Mouse (Mus musculus) midbrain, embryonic 15.5 days (tissue): ENCODE measurements around the gene Jak1. TPM values are rescaled to one million over a fixed set of nuclear protein-coding genes. Genes with fewer than 3 reads are reported as not detected.

Experiments used
- ATAC-seq: fragments of 200-750 bp; cut with Nextera tagmentation; replicated peaks from 2 replicates; pipeline ENCODE4 v1.8.0; 2017; ENCODE audit warnings: moderate TSS enrichment
- H3K27ac ChIP-seq: fragments of 300-500 bp; sonication (generic); 2 replicates; pipeline ENCODE4 v1.5.1; 2015; ENCODE audit warnings: mild to moderate bottlenecking, inconsistent platforms
- H3K27me3 ChIP-seq: fragments of 300-500 bp; sonication (generic); replicated peaks from 2 replicates; pipeline ENCODE4 v1.6.1; 2015; ENCODE audit warnings: inconsistent platforms
- H3K36me3 ChIP-seq: fragments of 300-500 bp; sonication (generic); replicated peaks from 2 replicates; pipeline ENCODE4 v1.6.1; 2015; ENCODE audit warnings: inconsistent platforms
- H3K4me1 ChIP-seq: fragments of 300-500 bp; sonication (generic); 2 replicates; pipeline ENCODE4 v1.6.1; 2015; ENCODE audit warnings: inconsistent platforms
- H3K4me2 ChIP-seq: fragments of 300-500 bp; sonication (generic); 2 replicates; pipeline ENCODE4 v1.6.1; 2015; ENCODE audit warnings: inconsistent platforms, mild to moderate bottlenecking, moderate library complexity
- H3K4me3 ChIP-seq: fragments of 300-500 bp; sonication (generic); 2 replicates; pipeline ENCODE4 v1.5.1; 2015; ENCODE audit warnings: mild to moderate bottlenecking, inconsistent platforms
- H3K9ac ChIP-seq: fragments of 300-500 bp; sonication (generic); 2 replicates; pipeline ENCODE4 v1.6.1; 2015; ENCODE audit warnings: mild to moderate bottlenecking, inconsistent platforms
- H3K9me3 ChIP-seq: fragments of 300-500 bp; sonication (generic); 2 replicates; pipeline ENCODE4 v1.6.1; 2016; ENCODE audit warnings: inconsistent platforms
- WGBS: fragments of 180-500 bp; shearing (Covaris S2); methylation state at CpG from one replicate; pipeline ENCODE4 v1.1.7; 2015; ENCODE audit warnings: mixed read lengths; 5-methylcytosine and 5-hydroxymethylcytosine counted together
- polyA plus RNA-seq: library from polyadenylated mRNA; unstranded; fragments of >200 nt; fragmentation: Nextera tagmentation; extraction: Ambion mirVana; gene quantifications from 2 replicates; pipeline ENCODE4 v1.2.1, GENCODE M21; 2015

Jak1 gene
- polyA plus RNA-seq = 71.5 and 73.0 TPM in 2 replicates

DNA sequence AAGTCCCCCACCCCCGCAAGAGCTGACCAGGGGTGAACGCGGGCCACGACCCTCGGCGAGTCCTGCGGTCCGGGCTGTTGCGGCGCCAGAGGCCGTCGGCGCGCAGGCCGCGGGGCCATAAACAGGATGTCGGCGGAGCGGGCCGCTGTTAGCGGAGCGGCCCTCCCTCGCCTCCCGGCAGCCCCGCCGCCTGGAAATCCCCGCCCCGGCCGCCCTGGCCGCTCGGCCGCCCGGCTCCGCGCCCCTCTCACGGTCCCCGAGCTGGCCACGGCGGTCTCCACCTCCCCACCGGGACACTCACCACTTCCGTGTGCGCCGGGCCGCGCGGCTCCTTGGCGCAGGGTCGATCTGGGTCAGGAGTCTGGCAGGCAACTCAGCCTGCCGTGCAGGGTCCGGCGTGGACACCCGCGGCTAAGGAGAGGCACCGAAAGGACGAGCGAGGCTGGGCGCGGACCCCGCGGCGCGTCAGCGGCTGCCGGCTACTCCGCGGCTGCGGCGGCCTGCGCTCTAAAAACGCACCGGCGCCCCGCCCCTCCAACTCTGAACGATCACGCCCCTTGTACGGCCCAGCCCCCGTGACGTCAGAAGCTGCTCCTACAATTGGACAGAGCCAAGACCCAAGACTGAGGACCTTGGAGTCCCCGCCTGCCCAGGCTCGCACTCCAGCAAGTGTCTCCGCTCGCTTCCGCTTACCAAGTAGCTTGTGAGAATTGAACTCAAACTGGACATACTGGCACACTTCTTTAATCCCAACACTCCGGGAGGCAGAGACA lies at the start of gene Jak1:
Jak1 (minus strand) TSS at position 542 of the 773 bp plus-strand sequence.
- peaks cover 10% of the 10 kb centered on the region for H3K4me1 ChIP-seq
- no peaks in the 10 kb centered on the region for H3K27me3 ChIP-seq
- 1% methylated on average over 82 of the region's 84 CpGs for WGBS
- peak within 1 kb of the TSS; percentile 79 for H3K27ac ChIP-seq
- H3K4me3 ChIP-seq = peak within 1 kb of the TSS; percentile 98
- peak within 1 kb of the TSS; percentile 92 for H3K9ac ChIP-seq
- H3K4me2 ChIP-seq = peak within 1 kb of the TSS; percentile 66
- peak; percentile 99 for ATAC-seq
- H3K36me3 ChIP-seq = no peaks in the 10 kb centered on the region
- H3K9me3 ChIP-seq = no peaks in the 10 kb centered on the region

DNA sequence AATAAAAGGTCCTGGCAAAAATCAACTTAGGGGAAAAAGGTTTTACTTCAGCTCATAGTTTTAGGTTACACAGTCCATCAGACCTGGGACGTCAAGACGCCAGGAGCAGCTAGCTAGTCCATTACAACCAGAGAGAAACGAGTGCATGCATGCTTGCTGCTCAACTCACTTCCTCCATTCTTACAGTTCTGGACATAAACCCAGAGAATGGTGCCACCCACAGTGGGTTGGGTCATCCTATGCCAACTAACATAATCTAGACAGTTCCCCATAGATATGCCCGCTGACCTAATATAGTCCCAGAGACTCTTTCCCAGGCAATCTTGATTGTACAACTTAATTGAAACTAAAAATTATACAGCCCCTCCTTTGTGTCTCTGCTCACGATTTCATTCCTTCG lies 47.0 kb upstream of the Jak1 start:
- Histone ChIP-seq H3K4me3 (no peak overlapping the region), H3K9me3 (no peaks in the 10 kb centered on the region), H3K27ac (no peak overlapping the region), H3K9ac (no peak overlapping the region), H3K27me3 (no peaks in the 10 kb centered on the region), H3K4me1 (no peaks in the 10 kb centered on the region), H3K4me2 (no peak overlapping the region), H3K36me3 (no peaks in the 10 kb centered on the region)
- WGBS = 85% methylated on average over 6 of the region's 6 CpGs
- ATAC-seq = no peak

DNA sequence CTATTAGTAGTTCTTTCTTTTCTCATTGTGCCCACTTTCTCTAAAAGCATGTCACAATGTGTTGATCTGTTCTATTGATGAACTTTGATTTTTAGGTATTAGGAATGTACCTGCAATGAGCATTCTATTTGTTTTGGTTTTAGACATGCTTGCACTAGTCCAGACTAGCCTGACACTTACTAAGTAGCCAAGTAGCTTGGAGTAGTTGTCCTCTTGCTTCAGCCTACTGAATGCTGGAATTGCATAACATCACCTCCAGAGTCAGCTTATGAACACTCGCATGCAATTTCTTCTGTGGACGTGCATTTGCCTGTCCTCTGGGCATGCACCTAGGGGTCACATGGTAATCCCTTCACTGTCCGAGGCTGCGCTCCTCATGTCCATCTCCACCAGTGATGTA lies 43.1 kb upstream of the Jak1 start:
- H3K4me2 ChIP-seq = no peak overlapping the region
- no peaks in the 10 kb centered on the region for H3K4me1 ChIP-seq
- H3K36me3 ChIP-seq = no peaks in the 10 kb centered on the region
- H3K27ac ChIP-seq = no peak overlapping the region
- H3K9me3 ChIP-seq = no peaks in the 10 kb centered on the region
- H3K27me3 ChIP-seq = no peaks in the 10 kb centered on the region
- no peak for ATAC-seq
- H3K4me3 ChIP-seq = no peak overlapping the region
- H3K9ac ChIP-seq = no peak overlapping the region
- 87% methylated on average over 4 of the region's 4 CpGs for WGBS

DNA sequence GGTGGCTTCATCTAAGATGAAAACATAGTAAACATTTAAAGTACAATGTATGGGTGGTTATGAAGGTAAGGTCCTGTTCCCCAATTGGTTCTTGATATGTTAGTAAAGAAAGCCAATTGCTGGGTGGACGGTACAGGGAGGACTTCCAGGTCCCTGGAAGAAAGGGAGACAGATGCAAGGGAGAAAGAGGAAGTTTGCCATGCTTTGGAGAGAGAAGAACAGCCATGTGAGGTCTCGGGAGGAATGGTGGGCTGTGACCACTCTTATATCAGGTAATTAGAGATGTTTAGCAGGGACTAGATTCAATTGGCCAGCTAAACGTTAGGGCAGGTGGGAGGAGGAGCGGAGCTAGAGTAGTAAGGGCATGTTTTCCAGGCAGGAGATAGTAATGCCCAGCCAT lies 42.2 kb upstream of the Jak1 start:
- 79% methylated on average over 4 of the region's 4 CpGs for WGBS
- no peak overlapping the region for H3K9ac ChIP-seq
- H3K27me3 ChIP-seq = no peaks in the 10 kb centered on the region
- ATAC-seq = no peak
- H3K4me2 ChIP-seq = no peak overlapping the region
- no peak overlapping the region for H3K27ac ChIP-seq
- H3K4me3 ChIP-seq = no peak overlapping the region
- no peaks in the 10 kb centered on the region for H3K9me3 ChIP-seq
- no peaks in the 10 kb centered on the region for H3K36me3 ChIP-seq
- no peaks in the 10 kb centered on the region for H3K4me1 ChIP-seq

DNA sequence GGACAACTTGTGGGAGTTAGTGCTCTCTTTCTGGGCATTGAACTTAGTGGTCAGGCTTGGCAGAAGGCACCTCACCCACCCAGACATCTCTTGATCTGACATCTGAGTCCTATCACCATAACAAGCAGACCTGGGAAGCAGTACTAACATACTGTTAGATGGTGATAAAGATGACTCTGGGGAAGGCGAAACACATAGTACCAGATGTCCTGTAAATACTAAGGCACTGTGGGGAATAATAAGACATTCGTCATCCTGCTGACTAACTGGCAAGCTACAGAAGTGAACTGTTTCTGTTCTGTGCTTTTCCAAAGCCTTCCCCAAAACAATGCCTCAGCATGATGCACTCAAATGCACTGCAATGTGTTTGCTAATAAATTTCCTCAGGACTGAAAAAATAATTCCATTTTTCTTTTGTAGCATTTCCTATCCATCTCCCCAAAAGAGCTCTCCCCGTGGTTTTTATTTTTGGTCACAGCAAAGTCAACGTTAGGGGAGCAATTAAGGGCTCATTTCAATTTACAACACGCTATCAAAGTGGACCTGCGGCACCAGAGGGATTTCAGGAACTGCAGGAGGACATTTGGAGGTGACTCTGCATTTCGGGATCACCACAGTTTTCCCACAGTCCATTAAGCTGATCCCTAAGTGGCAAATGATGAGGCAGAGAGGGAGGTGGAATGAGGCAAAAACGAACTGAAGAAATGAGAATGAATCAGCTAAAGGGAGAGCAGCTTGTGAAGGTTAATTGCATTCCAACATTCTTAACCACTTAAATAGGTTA lies 41.2 kb upstream of the Jak1 start:
- 40% methylated on average over 8 of the region's 8 CpGs for WGBS

DNA sequence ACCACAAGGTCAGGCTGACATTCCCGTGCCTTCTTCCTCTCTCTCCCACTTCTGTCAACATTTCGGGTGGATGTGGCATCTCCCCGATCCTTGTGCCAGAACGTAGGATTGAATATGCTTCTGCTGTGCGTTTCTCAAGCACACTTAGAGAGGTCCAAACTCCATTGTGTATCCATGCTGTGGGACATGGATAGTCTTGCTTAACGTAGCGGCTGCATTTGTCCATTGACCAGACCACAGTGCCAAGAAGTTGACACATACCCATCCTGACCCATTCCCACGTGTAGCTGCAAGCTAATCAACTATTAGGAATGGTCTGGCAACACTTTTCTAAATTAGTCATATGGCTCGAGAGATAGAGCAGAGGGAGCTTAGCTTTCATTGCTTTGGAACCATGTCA lies 40.0 kb upstream of the Jak1 start:
- Histone ChIP-seq H3K4me2 (no peak overlapping the region), H3K9ac (no peak overlapping the region), H3K4me1 (no peaks in the 10 kb centered on the region), H3K9me3 (no peaks in the 10 kb centered on the region), H3K27me3 (no peaks in the 10 kb centered on the region), H3K27ac (no peak overlapping the region), H3K36me3 (no peaks in the 10 kb centered on the region), H3K4me3 (no peak overlapping the region)
- WGBS = 92% methylated on average over 9 of the region's 9 CpGs
- no peak for ATAC-seq

More for the DNA sequence above, 41.2 kb upstream of the Jak1 start:
- Histone ChIP-seq H3K27ac (no peak overlapping the region), H3K9ac (no peak overlapping the region), H3K27me3 (no peaks in the 10 kb centered on the region), H3K9me3 (no peaks in the 10 kb centered on the region), H3K4me1 (no peaks in the 10 kb centered on the region), H3K4me2 (no peak overlapping the region), H3K36me3 (no peaks in the 10 kb centered on the region), H3K4me3 (no peak overlapping the region)
- no peak for ATAC-seq

DNA sequence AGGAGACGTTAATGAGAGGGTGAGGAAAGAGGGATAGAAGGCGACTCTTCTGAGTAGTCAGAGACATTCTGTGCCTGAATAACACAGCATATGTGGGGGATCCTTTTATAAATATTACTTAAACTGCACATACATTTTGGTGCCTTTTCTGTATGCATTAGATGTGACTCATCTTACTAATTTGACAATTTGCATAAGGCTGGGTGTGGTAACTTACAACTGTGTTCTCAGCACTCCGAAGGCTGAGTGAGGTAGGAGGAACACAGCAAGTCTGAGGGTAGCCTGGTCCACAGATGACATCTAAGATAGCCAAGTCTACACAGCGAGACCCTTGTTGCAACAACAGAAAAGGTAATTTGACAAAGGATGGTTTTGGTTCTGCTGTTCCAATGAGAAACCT lies 39.0 kb upstream of the Jak1 start:
- Histone ChIP-seq H3K36me3 (no peaks in the 10 kb centered on the region), H3K27ac (no peak overlapping the region), H3K9me3 (no peaks in the 10 kb centered on the region), H3K27me3 (no peaks in the 10 kb centered on the region), H3K4me3 (no peak overlapping the region), H3K4me1 (no peaks in the 10 kb centered on the region), H3K9ac (no peak overlapping the region), H3K4me2 (no peak overlapping the region)
- 93% methylated on average over 4 of the region's 4 CpGs for WGBS
- no peak for ATAC-seq

DNA sequence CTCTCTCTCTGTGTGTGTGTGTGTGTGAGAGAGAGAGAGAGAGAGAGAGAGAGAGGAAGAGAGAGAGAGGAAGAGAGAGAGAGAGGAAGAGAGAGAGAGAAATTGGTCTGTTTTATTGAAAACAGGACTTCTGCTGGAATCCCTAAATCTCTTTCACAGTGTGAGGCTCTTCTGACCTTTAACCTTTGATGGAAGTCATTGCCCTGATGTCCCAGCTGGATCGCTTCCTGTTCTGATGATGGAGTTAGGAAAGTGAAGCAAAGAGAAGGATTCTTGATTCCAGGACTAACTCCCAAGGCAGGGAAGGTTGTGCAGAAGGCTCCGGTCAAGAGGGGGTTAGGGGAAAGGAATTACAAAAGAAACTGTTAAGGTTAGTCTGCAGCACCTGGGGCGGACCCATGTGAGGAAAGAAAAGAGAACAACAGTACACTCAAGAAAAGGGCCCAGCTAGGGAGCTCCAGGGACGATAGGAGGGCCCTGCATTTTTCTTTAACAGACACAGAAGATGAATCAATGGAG lies 35.4 kb upstream of the Jak1 start:
- Histone ChIP-seq H3K4me2 (no peak overlapping the region), H3K4me1 (no peaks in the 10 kb centered on the region), H3K9ac (no peak overlapping the region), H3K27me3 (peaks cover 4% of the 10 kb centered on the region; the same call in 1 of the 2 replicates), H3K9me3 (no peaks in the 10 kb centered on the region), H3K27ac (no peak overlapping the region), H3K4me3 (no peak overlapping the region), H3K36me3 (no peaks in the 10 kb centered on the region)
- ATAC-seq = no peak
- 57% methylated on average over 4 of the region's 4 CpGs for WGBS

DNA sequence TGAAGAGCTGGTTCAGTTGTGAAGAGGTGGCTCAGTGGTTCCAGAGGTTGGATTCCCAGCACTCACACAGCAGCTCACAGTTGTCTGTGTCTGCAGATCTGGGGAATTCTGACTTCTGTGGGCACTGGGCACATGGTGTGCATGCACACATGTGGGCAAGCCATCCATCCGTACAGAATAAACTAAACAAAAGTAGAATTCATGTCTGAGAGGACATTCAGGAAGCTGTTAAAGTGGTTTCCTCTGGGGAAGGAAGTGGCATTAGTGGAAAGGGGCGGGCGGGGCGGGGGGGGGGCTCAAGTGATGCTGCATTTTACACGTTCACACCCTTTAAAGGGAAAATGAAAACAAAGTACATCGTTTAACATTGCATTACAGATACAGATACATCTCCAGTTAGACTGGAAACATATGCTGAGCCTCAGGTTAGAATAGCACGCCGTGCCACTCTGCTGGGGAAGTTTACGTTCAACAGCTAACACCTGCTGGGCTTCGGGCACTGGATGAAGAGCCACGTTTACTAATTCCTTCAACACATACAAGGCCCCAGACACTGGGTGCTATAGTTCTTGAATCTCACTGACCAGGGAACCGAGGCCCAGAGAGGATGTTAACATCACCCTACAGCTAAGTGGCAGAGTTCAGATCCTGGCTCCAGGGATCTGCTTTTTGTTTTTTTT lies 33.4 kb upstream of the Jak1 start:
- Histone ChIP-seq H3K27me3 (peaks cover 13% of the 10 kb centered on the region; the same call in 1 of the 2 replicates), H3K9ac (no peak overlapping the region), H3K9me3 (no peaks in the 10 kb centered on the region), H3K27ac (no peak overlapping the region), H3K4me2 (no peak overlapping the region), H3K4me1 (no peaks in the 10 kb centered on the region), H3K4me3 (no peak overlapping the region), H3K36me3 (no peaks in the 10 kb centered on the region)
- ATAC-seq = no peak
- WGBS = 86% methylated on average over 12 of the region's 12 CpGs

DNA sequence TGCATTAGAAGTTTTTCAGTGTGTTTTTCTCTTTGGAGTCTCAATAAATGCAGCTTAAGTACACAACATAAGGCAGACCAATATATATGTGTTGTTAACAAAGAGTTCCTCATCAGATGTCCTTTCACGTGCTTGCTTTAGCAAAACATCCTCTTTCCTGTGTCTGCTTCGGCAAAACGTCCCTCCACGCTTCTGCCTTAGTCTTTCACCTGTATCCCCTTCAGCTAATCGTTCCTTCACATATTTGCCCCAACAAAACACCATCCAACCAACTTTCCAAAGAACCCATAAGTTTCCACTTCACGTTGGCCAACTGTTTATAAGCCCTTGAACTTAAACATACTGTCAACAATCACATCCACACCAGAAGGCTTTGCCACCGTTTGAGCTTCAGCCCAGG lies 31.8 kb upstream of the Jak1 start:
- Histone ChIP-seq H3K9ac (no peak overlapping the region), H3K36me3 (no peaks in the 10 kb centered on the region), H3K27me3 (peaks cover 23% of the 10 kb centered on the region), H3K9me3 (no peaks in the 10 kb centered on the region), H3K4me2 (no peak overlapping the region), H3K4me1 (peaks cover 14% of the 10 kb centered on the region), H3K4me3 (no peak overlapping the region), H3K27ac (no peak overlapping the region)
- no peak for ATAC-seq
- 83% methylated on average over 7 of the region's 7 CpGs for WGBS

DNA sequence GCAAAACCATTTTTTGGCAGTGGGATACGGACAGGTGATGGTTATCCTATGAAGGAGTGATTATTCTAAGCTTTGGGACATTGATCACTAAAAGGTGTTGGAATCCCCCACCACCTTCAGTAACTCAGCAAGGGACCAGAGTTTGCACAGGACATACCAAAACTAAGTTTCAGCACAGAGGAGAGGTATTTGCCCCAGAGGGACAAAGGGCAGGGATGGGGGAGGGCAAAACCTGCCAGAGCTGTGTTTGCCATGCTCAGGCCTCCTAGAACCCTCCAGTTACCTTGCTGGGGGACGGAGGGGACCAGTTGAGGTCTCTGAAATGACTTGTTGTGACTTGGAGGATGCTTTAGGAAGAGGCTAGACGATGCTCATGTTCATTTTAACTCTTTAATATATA lies 30.7 kb upstream of the Jak1 start:
- no peak overlapping the region for H3K27ac ChIP-seq
- no peak overlapping the region for H3K9ac ChIP-seq
- no peaks in the 10 kb centered on the region for H3K9me3 ChIP-seq
- WGBS = 82% methylated on average over 3 of the region's 3 CpGs
- no peaks in the 10 kb centered on the region for H3K36me3 ChIP-seq
- peaks cover 15% of the 10 kb centered on the region for H3K4me1 ChIP-seq
- no peak for ATAC-seq
- H3K4me2 ChIP-seq = no peak overlapping the region
- peaks cover 26% of the 10 kb centered on the region for H3K27me3 ChIP-seq
- no peak overlapping the region for H3K4me3 ChIP-seq

DNA sequence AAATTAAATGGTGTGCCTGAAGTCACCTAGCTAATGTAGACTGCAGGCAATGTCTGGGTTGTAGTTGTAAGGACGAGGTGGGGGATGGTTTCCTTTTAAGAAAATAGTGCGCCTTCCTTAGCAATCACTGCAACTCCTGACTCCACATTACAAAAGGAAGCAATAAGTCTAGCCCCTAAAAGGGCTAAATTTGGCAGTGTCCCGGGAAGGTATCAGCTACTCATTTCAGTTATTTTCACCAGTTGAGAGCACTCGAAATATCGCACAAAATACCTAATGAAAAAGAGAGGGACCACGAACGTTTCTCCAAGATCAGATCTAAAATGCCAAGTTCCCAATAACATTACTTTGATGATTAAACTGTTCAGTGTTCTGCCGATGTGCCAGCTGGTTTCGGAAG lies 28.6 kb upstream of the Jak1 start:
- Histone ChIP-seq H3K9ac (no peak overlapping the region), H3K4me3 (no peak overlapping the region), H3K4me2 (no peak overlapping the region; the same call in 1 of the 2 replicates), H3K27ac (no peak overlapping the region), H3K36me3 (no peaks in the 10 kb centered on the region), H3K9me3 (no peaks in the 10 kb centered on the region), H3K4me1 (peaks cover 15% of the 10 kb centered on the region), H3K27me3 (peaks cover 33% of the 10 kb centered on the region)
- no peak for ATAC-seq
- 53% methylated on average over 9 of the region's 9 CpGs for WGBS
